Mouse (Mus musculus) inflammation-experienced regulatory T-cells, adult 6 months (primary cell): ENCODE data around the gene Dnaaf5. TPM values are rescaled to one million over a fixed set of nuclear protein-coding genes. Genes with fewer than 3 reads are reported as not detected.

Source experiments
- ATAC-seq: one replicate; pipeline ENCODE4 v1.8.0; 2017
- polyA plus RNA-seq, 3 experiments: library from polyadenylated mRNA; unstranded; fragments of 100-300 nt; shearing (Covaris generic); gene quantifications; one replicate each; pipeline ENCODE4 v1.2.1; 2017

The Dnaaf5 gene
- polyA plus RNA-seq, 3 experiments from 2014 or later: 5.9 to 11.9 (median 6.2) TPM

DNA sequence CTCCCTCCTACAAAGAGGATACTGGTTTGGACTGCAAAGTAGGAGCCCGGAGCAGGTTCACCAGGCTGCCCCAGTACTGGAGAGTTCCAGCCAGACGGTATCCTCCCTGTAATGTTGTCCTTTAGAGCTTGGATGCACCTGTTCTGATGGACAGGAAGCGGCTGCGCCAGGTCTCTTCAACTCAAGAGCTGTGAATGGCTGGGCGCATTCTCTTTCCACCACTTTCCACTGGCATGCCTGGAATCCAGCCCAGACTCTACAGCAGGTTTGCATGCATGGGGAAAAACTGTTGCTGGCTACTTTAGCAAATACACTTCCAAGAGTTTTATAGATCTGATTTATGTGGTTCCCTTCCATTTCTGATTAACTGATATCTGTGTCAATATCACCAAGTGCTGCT is 8.7 kb upstream of the Dnaaf5 start:
- ATAC-seq: no peak

DNA sequence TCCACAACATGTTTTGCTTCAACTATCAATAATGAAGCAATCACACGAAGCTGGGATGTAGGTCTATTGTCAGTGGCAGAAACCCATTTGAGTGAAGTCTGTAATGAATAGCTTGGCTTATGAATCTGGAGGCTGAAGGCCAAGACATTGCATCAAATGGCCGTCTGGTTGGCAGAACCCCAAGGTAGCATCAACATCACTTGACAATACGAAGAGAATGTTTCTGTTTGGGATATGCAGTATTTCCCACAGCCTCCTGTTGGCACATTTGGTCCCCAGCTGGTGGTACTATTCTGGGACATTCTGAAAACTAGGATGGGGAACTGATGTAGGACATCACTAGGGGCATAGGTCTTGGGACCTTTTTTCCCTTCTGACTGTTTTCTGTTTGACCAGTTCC is 6.1 kb upstream of the Dnaaf5 start:
- ATAC-seq: no peak

DNA sequence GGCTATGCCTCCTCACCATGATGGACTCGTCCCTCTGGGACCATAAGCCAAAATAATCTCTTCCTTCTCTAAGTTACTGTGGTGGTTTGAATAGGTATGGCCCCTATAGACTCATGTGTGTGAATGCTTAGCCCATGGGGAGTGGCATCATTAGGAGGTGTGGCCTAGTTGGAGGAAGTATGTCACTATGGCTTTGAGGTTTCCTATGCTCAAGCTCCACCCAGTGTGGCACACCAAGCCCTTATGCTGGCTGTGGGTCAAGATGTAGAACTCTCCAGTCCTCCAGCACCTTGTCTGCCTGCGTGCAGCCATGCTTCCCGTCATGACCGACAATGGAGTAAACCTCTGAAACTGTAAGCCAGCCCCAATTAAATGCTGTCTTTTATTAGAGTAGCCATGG is 4.3 kb upstream of the Dnaaf5 start:
- ATAC-seq: no peak

DNA sequence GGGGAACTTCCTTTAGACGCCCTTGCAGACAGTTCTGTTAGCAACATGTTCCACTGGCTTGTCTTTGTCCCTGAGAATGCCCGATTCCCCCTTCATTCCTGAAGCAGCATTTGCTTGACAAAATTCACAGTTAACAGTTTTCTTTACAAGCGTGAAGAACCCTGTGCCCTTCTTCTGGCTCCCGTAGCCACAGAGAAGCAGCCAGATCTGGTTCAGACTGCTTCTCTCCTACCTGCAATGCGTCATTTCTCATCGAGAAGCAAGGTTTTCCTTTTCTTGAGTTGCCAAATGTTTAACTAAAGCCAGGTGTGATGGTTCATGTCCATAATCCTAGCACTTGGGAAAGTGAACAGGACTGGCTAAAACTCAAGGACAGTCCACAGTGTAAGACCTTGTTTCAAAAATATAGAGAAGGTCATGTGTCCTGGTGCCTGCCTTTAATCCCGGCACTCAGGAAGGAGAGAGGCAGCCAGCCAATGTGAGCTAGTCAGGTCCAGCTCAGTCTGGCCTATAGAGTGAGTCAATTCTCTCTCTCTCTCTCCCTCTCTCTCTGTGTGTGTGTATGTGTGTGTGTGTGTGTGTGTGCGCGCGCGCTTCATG is 3.4 kb upstream of the Dnaaf5 start:
- ATAC-seq: no peak

DNA sequence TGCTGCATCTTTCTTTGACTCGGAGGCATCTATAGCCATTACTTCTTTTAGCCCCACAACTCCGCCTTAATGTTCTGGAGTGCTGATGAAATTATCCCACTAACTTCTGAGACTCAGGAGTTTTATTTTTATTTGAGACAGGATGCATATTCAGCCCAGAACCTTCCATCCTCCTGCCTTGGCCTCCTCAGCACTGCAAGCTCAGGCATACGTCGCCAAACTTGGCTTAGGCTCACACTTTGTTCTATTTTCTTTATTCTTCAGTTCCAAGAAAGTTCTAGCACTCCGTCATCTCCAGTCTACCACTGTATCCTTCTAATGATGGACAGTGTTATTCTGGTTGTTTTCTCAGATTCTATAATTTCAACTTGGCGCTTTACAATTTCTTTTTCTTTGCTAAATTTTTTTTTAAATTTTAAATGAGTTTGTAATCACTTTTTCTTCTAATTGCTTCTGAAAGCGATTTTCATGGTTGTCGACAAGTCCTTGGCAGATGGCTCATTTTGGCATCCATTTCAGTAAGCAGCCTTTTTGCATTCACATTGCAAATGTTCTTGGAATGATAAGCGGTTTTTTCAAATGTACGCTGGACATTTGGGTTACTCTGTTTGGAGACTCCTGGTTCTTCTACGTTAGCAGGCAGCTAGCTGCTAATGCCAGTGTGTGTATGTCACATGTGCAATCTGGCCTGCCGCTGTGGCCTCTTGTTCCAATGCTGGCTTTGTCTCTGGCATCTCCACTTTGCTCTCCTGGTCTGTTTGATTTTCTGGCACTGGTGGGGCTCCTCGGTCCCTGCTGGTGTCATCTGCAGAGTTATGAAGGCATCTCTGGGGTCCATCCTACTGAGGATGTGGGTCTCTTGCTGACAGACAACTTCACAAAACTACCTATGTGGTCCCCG is 2.6 kb upstream of the Dnaaf5 start:
- no peak for ATAC-seq

DNA sequence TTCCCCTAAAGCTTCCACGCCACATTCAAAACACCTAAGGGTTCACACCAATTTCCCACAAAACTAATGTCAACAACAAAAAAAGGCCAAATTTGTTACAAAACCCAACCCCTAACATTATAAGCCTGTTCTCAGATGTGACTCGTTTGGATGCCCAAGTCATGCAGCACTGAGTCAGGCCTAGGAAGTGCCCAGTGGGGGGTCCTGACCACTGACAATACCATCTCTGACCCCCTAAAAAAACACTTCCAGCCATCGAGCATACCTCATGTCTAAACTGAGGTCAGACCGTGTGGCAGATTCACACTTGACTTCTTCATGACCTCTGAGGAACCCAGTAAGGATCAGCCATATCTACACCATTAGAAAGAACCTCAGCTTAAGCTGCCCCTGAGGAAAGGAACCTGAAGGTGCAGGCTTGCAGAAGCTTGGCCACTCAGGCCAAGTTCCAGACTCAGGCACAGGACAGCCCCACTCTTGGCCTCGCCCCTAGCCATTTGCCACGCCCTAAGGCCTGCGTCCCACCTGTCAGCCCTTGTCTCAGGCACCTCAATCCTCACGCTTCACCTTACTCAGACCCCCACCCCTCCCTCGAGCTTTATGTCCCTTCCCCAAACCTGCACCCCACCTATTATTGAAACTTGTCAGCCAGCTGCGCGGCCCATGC is 884 bp upstream of the Dnaaf5 start:
- no peak for ATAC-seq

DNA sequence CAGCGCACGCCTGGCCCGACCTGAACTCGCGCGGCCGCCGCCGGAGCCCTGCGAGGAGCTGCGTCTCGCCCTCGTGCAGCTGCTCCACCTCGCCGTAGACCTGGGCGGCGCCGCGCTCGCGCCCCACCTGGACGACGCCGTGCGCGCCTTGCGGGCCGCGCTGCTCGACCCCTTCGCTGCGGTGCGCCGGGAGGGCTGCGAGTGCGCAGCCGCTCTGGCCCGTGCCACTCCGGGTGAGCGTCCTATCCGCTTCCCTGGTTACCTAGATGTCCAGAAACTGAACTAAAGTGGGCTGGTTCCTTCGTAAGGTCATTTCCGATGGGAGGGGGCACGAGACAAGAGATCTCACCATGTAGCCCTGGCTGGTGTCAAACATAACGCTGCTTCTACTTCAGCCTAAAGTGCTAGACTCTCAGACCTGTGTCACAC is 594 bp downstream of the Dnaaf5 start:
- ATAC-seq: no peak

DNA sequence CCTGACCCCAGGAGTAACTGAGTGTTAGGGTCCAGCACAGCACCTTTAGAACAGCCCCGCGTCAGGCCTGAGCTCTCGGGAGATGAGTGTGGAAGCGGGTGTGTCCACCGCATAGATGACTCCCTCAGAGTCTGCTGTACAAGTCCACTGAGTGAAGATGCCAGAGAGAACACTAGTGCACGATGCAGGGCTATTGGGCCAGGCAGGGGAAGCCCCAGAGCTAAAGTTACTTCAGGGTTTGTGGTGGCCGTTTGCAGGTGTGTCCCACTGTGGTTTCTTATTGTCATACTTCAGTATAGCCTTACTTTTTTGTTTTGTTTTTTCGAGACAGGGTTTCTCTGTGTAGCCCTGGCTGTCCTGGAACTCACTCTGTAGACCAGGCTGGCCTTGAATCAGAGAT is 10.9 kb downstream of the Dnaaf5 start:
- no peak for ATAC-seq

DNA sequence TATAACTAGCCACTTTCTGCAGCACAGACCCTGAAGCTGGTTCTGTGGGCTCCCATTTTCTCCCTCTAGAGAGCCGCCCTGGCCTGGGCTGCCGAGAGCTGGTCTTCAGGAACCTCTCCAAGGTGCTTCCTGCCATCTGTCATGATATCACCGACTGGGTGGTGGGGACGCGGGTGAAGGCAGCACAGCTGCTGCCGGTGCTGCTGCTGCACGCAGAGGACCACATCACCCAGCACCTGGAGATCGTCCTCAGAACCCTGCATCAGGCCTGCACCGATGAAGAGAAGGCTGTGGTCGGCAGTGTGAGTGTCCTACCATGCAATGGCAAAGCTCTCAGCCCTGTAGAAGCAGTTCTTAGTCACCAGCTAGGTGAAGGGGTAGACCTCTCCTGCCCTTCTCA is 11.6 kb downstream of the Dnaaf5 start:
- no peak for ATAC-seq

DNA sequence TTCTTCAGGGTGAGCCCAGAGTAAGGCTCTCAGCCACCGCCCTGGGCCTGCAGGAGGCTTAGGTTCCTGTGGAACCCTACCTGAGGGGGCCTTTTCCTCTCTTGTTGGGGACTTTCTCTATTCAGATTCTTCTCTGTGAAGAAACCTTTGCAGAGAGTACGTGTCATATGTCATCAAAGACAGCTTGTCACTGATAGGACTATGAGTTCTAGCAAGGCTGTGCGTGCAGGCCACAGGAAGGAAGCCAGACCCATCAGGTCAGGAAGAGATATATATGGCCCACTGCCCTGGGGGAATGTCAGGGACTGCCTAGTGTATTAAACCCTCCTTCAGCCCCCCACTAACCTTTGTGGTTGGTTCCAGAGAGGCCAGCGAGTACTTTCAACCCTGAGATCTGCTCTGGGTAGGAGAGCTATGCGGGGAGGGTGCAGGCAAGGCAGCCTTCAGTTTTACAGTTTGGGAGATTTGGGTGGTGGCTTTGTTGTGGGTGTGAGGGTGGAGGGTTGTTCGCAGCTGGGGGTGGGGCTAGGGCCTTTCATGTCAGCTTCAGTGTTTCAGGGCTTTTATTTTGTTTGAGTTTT is 16.8 kb downstream of the Dnaaf5 start:
- peak; percentile 89 for ATAC-seq

DNA sequence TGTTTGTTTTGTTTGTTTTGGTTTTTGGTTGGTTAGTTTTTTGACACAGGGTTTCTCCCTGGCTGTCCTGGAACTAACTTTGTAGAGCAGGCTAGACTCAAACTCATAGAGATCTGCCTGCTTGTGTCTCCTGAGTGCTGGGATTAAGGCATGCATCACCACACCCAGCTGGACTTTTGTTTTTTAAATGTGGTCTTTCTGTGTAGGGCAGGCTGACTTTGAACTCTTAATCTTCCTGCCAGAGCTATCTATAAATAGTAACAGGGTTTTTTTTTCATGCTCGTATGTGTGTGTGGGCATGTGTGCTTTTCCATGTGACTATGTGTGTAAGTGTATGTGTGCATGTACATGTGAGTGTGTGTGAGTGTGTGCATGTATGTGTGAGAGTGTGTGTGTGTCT is 17.5 kb downstream of the Dnaaf5 start:
- ATAC-seq: no peak

DNA sequence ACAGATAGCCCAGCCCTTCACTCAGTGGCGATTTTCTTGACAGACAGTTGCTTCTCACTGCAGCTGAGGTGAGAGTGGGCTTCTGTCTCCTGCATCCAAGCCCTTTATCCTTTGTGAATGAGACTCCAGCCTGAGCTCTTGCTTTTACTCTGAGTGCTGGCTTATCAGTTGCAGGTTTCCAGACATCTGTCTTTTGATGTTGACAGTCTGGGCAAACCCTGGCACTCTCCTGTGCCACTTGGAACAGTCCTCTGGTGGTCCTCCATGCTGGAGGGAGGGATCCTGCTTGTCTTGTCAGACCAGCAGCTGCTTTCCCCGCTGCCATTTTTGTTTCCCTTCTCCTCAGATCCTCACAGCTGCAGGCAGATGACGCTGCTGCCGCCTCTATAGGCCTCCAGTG is 21.9 kb downstream of the Dnaaf5 start:
- no peak for ATAC-seq

DNA sequence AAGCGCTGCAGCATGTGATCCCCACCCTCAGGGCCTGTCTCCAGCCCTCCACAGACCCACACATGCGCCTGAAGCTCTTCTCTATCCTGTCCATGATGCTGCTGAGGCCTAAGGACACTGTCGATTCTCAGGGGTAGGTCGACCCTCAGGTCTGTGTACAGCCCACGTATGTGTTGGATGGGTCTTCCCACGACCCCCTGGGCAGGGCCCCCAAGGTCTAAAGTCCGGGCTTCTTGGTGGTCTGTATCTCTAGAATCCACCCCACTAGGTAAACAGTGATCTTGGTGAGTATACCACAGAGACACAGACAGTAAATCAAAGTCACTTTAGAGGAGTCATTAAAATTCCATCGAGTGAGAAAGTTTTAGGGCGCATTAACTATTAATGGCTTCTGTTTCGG is 24.1 kb downstream of the Dnaaf5 start:
- ATAC-seq: no peak

DNA sequence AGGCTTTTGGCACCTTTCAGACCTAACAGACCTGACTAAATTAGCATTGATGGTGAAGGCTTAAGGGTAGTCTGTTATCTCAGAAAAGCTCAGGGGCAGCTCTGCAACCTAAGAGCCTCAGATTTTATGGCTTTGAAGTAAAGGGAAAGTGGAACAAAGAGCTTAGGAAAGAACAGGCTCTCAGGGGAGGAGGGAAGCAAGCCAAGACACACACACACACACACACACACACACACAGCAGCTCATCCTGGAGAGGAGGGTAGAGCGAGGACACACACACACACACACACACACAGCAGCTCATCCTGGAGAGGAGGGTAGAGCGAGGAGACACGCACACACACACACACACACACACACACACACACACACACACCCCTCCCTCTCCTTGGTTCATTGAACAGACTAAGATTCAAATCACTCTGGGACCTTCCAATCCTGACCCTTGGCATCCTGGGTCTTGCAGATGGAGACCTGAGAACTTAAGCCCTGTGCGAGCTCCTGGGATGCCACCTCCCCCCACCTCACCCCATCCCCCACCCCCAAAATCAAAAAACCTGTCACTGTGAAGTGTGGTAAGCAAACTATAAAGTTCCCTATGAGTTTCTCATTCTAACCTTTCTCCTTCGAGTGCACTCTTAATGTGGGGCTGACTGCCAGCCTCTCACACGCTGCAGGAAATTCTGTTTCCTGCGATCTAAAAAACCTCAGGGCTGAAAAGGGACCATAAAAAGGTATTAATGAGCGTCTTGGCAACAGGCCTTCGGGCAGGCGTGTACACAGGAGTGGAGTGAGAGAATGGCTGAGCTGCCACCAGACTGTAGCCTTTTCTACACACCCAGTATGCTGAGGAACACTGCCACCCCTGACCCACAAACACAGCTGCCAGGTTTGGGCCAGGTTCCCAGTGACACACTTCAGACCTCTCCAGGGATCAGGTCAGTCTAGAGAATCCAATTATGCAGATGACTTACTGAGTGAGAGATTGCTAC is 24.8 kb downstream of the Dnaaf5 start:
- peak; percentile 59 for ATAC-seq

DNA sequence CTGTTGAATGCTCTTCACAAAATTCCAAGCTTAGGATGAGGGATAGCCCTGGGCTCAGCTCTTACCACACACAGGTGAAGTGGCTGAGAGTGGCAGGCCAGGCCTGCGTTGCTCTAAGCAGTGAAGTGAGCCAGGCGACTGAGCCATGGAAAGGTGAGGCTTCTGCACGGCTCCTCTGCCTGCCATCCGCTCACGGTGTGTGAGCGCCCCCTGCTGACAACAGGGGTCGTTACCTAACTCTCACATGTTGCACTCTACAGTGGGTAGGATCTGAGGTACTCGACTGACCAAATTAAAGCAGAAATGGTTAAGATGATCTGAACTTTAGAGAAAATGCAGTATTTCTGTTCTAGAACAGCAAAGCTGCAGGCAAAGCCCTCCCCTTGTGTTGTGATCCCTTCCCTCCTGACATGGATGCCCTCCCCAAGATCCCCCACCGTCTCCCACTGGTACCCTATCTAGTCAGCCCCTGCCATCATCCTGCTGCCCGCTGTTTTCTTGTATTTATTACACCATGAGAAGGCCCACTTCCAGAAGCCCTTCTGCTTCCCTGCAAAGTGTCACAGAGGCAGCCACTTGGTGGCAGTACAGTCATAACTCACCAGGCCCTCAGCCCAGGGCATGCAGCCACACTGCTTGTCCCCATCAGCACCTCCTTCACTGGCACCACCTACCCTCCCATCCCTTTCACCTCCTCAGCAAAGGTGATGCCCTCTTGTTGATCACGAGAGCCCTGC is 29.0 kb downstream of the Dnaaf5 start:
- peak; percentile 63 for ATAC-seq

DNA sequence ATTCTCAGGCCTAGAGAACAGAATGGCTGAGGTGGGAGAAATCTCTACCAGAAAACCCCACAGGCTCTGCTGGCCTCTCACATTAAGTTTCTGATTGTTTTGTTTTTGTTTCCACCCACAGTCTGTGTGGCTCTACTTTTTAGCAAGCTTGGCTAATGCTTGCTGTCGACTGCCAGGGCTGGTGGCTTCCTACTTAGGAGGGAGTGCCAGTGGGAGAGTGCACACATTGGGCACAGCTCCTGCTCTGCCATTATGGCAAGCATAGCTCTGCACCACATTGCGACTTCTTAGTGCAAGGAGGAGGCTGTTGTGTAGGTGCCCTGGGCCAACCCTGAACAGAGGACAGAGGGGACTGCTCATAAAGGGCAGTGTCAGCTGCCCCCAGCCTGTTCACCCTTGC is 33.1 kb downstream of the Dnaaf5 start:
- ATAC-seq: no peak

DNA sequence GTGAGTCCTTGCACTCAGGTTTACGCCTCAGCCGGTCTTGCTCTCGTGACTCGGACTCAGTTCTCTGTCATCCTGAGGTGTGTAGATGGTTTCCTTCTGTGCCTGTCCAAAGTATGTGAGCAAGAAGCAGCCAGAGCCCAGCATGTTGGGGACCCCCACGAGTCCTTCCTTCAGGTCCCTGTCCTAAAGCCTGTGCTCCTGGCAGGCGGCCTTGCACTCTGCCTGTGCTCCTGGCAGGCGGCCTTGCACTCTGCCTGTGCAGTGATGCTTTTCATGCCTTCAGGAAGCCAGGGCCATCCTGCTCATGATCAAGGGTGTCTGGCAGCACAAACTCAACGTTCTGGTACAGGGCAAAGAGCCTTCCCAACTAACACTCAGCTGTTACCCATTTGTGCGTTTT is 33.6 kb downstream of the Dnaaf5 start:
- no peak for ATAC-seq

DNA sequence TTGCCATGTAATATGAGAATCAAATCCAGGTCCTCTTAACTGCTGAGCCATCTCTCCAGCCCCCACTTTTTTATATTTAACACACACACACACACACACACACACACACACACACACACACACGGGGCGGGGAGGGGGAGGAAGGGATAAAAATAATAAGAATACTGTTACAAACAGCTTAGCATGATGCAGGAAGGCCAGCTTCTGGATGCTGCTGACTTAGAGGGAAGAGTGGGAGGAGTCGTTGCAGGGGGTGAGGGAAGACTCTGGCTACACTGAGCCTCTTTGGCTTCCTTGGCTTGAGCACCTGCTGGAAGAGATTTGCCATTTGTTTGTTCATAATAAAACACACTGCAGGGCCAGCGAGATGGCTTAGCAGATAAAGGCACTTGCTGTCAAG is 34.9 kb downstream of the Dnaaf5 start:
- no peak for ATAC-seq

DNA sequence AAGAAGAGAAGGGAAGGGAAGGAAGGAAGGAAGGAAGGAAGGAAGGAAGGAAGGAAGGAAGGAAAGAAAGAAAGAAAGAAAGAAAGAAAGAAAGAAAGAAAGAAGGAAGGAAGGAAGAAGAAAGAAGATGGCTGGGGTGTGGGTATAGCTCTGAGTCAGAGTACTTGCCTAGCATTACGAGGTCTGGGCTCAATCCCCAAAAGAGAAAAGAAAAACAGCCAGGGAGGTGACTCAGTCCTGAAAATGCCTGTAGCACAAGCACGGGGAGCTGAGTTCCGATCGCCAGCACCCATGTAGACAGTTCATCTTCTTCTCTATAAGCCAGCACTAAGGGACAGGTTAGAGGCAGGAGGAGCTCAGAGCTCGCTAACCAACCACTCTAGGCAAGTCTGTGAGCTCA is 39.7 kb downstream of the Dnaaf5 start:
- no peak for ATAC-seq

DNA sequence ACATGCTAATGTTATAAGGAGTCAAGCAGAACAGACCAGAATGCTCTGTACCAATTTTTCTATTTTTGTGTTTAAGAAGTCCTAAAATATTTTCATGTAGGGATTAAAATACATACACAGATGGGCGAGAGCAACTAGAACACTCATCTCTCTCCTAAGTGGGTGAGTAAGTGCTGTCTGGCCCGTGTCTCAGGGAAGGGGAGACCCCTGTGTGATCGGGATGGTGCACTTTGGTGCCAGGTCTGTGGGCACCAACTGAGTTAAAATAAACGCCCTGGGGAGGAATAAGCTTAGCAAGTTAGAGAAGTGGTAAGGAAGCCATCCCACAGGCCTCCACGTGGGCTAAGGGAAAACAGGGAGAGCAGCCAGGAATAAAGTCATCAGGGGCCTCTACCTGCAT is 40.9 kb downstream of the Dnaaf5 start:
- ATAC-seq: no peak

DNA sequence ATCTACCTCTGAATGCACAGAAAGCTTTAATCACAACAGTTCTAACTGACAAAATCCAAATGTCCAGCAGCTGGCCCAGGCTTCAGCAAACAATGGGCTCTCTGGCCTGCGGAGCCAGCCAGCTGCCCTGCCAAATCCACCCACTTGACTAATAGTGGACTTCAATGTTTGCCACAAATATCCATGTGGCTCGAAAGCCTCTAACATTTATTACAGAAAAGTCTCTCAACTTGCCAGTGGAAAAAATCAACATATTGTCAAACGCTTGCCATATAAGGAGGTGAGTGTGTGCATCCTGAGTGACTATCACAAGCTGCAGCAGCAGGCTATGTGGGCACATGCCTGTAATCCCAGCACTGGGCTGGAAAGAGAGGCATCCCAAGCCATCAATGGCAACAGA is 48.8 kb downstream of the Dnaaf5 start:
- ATAC-seq: no peak

DNA sequence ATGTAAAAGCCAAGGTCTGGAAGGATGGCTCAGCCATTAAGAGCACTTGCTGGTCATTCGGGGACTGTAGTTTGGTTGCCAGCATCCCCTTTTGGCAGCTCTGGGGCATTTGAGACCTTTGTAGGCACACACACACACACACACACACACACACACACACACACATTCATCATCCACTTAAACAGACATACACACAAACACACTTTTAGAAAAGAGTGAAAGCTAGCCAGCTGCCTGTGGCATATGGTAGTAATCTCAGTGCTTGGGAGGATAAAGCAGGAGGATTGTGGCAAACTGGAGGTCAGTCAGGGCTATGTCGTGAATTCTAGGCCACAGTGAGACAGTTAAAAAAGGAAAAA is 49.6 kb downstream of the Dnaaf5 start:
- ATAC-seq: no peak
